Mouse (Mus musculus): Measurements from ENCODE around the gene Prmt1.
A peak's percentile ranks its signal among the peaks of the same experiment; 100 is the strongest.

Prmt1 gene

GRCm38 (mm10) chr7:44952611-44953306, 33.6 kb downstream of the Prmt1 start:
- peak; percentile 88 for DNase-seq (ENCODE audit: low read depth, low spot score)

- peak; percentile 10 for DNase-seq (ENCODE audit: low read depth, low spot score)
Observed at GRCm38 (mm10) chr7:44951960-44952359, 34.4 kb downstream of the Prmt1 start.

- no peak for DNase-seq (ENCODE audit: low read depth, low spot score)
Observed at GRCm38 (mm10) chr7:44949922-44950321, 36.4 kb downstream of the Prmt1 start.

- no peak for DNase-seq (ENCODE audit: low read depth, low spot score)
Observed at GRCm38 (mm10) chr7:44942904-44943303, 43.5 kb downstream of the Prmt1 start, which contains the start of gene Tsks. Tsks (plus strand) TSS chr7:44943204.

GRCm38 (mm10) chr7:44938680-44939079, 47.7 kb downstream of the Prmt1 start:
- no peak for DNase-seq (ENCODE audit: low read depth, low spot score)

GRCm38 (mm10) chr7:44929204-44930151, 56.9 kb downstream of the Prmt1 start, which contains the start of gene Ap2a1:
Ap2a1 (minus strand) TSS chr7:44929496.
- peak; percentile 100 for DNase-seq (ENCODE audit: low read depth, low spot score)

- DNase-seq (ENCODE audit: low read depth, low spot score) = no peak
Observed at GRCm38 (mm10) chr7:44928570-44928969, 57.8 kb downstream of the Prmt1 start.

Measured in A20 (cell line).